Mouse (Mus musculus) spleen, adult 2 months (tissue): ENCODE measurements at regions not wholly inside any gene's neighbourhood (a gene's known extent, or its start where the extent isn't known, plus 50 kb on each side); places are given as distances from the start of the nearest gene placed in this dataset.

Experiments
- DNase-seq, 2 experiments: peaks; one replicate each; pipeline versions ENCODE4 v3.0.0 to v3.0.0-alpha.2; 2012 to 2021; ENCODE audit warnings: low spot score in 2 of 2, low read depth in 1 of 2
- H3K27ac ChIP-seq: fragments of 200-500 bp; 2 replicates; pipeline ENCODE4 v1.5.1; 2012; ENCODE audit warnings: low read length, inconsistent platforms; ENCODE audit not compliant: insufficient read depth
- H3K27me3 ChIP-seq: fragments of 200-500 bp; 2 replicates; pipeline ENCODE4 v1.6.1; 2012; ENCODE audit warnings: mild to moderate bottlenecking, moderate library complexity, low read length, inconsistent platforms; ENCODE audit not compliant: control insufficient read depth, insufficient read depth
- H3K36me3 ChIP-seq: fragments of 200-500 bp; 2 replicates; pipeline ENCODE4 v1.6.1; 2012; ENCODE audit warnings: mild to moderate bottlenecking, low read length, inconsistent platforms; ENCODE audit not compliant: control insufficient read depth, insufficient read depth
- H3K4me1 ChIP-seq: fragments of 200-500 bp; 2 replicates; pipeline ENCODE4 v1.6.1; 2011; ENCODE audit warnings: inconsistent platforms; ENCODE audit not compliant: control insufficient read depth, insufficient read depth, insufficient read length
- H3K4me3 ChIP-seq: fragments of 200-500 bp; 2 replicates; pipeline ENCODE4 v1.5.1; 2011; ENCODE audit warnings: mild to moderate bottlenecking, inconsistent platforms; ENCODE audit not compliant: insufficient read depth, insufficient read length; ENCODE audit errors: extremely low read depth
- CTCF ChIP-seq: fragments of 200-500 bp; IDR thresholded peaks from 2 replicates; pipeline ENCODE4 v1.5.1; 2011; ENCODE audit warnings: mild to moderate bottlenecking, inconsistent platforms; ENCODE audit not compliant: insufficient read depth, insufficient read length, insufficient replicate concordance; ENCODE audit errors: extremely low read depth
- POLR2A ChIP-seq: fragments of 200-500 bp; IDR thresholded peaks from 2 replicates; pipeline ENCODE4 v1.6.1; 2011; ENCODE audit warnings: low read depth, low read length, inconsistent platforms
- WGBS: fragments of 180-500 bp; shearing (Covaris S2); methylation state at CpG from one replicate; pipeline ENCODE4 v1.1.7; 2018; 5-methylcytosine and 5-hydroxymethylcytosine counted together

DNA sequence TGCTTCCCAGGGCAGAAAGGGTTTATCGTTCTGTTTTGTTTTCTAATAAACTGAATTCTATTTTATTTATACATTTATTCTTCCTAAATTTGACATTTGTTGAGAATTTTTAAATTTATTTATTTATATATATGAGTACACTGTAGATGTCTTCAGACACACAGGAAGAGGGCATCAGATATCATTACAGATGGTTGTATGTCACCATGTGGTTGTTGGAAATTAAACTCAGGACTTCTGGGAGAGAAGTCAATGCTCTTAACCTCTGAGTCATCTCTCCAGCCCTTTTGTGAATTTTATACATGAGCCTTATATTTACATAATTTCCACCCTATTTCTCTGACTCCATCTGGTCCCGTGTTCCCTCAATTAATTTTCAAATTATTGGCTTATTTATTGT is 147.2 kb upstream of the Cblb start:
- 94% methylated on average over 2 of the region's 2 CpGs for WGBS
- DNase-seq: no peak
- no peaks in the 10 kb centered on the region for H3K36me3 ChIP-seq
- H3K4me3 ChIP-seq: no peak overlapping the region
- H3K27ac ChIP-seq: no peak overlapping the region
- no peaks in the 10 kb centered on the region for H3K4me1 ChIP-seq
- no peaks in the 10 kb centered on the region for H3K27me3 ChIP-seq
- TF ChIP-seq CTCF: no peak
- TF ChIP-seq POLR2A: no peak

DNA sequence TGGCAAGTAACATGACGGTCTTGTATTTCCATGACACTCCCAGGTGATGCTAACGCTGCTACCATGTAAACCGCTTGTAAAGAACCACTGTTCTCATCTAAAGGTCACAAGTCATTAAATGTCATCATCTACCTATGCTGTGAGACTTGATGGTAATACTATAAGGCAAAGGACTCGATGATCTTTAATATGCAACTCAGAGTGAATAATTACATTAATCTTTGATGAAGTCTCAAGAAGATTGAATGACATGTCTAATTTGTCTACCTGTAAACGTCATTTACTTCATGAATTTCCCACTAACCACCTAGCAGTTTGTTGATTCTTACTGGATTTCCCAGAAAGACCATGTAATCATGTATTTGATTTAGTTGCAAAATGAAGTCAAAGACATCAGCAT is 143.5 kb upstream of the Cblb start:
- no peaks in the 10 kb centered on the region for H3K4me1 ChIP-seq
- no peak overlapping the region for H3K27ac ChIP-seq
- H3K27me3 ChIP-seq: no peaks in the 10 kb centered on the region
- WGBS: 94% methylated on average over 5 of the region's 5 CpGs
- TF ChIP-seq POLR2A (no peak), CTCF (no peak)
- H3K36me3 ChIP-seq: no peaks in the 10 kb centered on the region
- H3K4me3 ChIP-seq: no peak overlapping the region
- no peak for DNase-seq

DNA sequence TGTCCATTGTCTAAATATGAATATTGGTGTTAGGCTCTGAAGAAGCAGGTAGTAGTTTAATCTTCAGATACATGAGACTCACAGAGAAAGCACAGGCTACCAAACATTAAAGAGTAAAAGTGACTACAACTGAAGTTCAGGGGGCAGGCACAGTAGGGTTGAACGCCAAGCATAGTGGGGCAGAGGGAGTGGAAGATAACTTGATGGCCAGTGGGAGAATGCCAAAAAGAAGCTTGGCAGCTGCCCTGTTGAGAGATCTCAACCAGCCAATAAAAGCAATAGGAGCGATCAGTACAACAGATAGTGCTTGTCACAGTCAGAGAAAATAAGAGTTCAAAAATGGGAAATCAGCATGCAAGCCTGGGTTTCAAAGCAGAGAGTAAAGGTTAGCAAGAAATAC is 125.4 kb upstream of the Cblb start:
- Histone ChIP-seq H3K27ac (no peak overlapping the region), H3K4me1 (no peaks in the 10 kb centered on the region), H3K36me3 (no peaks in the 10 kb centered on the region), H3K4me3 (no peak overlapping the region), H3K27me3 (no peaks in the 10 kb centered on the region)
- TF ChIP-seq POLR2A: no peak
- TF ChIP-seq CTCF: no peak
- 86% methylated on average over 2 of the region's 2 CpGs for WGBS
- DNase-seq: no peak

DNA sequence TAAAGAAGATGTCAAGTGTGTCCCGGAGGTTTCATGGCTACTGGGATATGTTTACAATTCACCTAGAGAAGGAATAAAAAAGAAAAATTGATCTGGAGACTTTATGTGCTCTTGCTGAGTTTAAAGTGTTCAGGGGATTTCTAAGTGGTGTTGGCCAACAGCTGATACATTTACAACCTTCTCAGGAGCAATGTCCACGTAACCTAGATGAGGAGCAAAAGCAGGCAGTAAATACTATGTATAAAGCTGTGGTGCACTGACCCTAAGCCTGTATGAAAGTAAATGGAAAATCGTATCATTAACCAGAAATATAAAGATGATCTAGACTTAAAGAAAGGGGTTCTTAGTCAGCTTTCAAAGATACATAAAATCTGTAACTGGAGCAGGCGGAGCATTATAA is 124.3 kb upstream of the Cblb start:
- Histone ChIP-seq H3K27ac (no peak overlapping the region), H3K4me3 (no peak overlapping the region), H3K27me3 (no peaks in the 10 kb centered on the region), H3K4me1 (no peaks in the 10 kb centered on the region), H3K36me3 (no peaks in the 10 kb centered on the region)
- DNase-seq: no peak
- no peak for TF ChIP-seq CTCF
- TF ChIP-seq POLR2A: no peak
- WGBS: 88% methylated on average over 4 of the region's 4 CpGs

DNA sequence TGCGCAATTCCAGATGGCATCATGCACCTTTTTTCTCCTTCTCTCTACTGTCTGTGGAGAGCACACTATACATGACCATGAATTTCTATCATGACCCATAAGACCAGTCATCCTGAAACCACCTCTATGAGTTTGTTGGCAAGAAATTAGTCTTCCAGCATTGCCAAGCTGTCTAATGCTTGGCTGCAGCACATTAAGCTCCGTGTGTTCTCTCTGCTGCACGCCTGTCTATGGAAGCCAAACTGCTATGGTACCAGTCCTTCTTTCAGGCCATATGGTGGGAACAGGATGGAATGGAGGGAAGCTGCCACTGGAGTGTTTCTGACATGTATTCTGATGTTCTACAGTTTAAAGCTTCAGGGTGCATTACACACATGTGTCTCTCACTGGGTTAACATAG is 121.0 kb upstream of the Cblb start:
- DNase-seq: no peak
- H3K27ac ChIP-seq: no peak overlapping the region
- no peak overlapping the region for H3K4me3 ChIP-seq
- no peaks in the 10 kb centered on the region for H3K4me1 ChIP-seq
- TF ChIP-seq CTCF (no peak), POLR2A (no peak)
- whole genome bisulfite sequencing: 86% methylated on average over 3 of the region's 3 CpGs
- no peaks in the 10 kb centered on the region for H3K27me3 ChIP-seq
- H3K36me3 ChIP-seq: no peaks in the 10 kb centered on the region

DNA sequence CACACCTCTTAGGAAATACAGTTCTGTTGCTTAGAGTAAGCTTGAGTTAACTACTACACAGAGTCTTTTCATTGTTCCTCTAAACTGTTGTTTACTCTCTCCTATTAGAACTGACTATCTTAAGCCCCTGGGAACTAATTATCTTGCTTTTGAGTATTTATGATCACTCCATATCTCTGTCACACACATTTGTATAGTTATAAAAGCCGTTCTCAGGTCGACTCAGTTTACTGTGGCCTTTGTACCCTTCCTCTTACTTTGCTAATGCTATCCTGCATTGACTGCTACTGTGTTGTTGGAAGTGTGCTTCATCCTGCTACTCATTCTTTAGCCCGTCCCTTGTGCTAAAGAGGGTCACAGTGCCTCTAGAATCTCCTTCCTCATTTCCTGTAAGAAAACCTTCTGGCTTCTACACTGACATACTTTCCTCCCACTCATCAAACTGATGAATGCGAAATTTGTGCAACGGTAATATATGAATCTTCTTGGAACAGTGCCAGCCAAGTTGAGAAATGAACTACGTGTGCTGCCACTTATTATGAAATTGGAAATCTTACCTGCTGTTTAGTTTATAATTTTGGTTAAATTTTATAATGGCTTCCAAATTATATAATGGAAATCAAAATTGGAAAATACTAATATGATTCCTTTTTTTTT is 119.8 kb upstream of the Cblb start:
- no peaks in the 10 kb centered on the region for H3K27me3 ChIP-seq
- H3K4me3 ChIP-seq: no peak overlapping the region
- no peak for DNase-seq
- H3K4me1 ChIP-seq: no peaks in the 10 kb centered on the region
- no peak overlapping the region for H3K27ac ChIP-seq
- H3K36me3 ChIP-seq: no peaks in the 10 kb centered on the region
- TF ChIP-seq CTCF (no peak), POLR2A (no peak)
- 70% methylated on average over 6 of the region's 6 CpGs for WGBS

DNA sequence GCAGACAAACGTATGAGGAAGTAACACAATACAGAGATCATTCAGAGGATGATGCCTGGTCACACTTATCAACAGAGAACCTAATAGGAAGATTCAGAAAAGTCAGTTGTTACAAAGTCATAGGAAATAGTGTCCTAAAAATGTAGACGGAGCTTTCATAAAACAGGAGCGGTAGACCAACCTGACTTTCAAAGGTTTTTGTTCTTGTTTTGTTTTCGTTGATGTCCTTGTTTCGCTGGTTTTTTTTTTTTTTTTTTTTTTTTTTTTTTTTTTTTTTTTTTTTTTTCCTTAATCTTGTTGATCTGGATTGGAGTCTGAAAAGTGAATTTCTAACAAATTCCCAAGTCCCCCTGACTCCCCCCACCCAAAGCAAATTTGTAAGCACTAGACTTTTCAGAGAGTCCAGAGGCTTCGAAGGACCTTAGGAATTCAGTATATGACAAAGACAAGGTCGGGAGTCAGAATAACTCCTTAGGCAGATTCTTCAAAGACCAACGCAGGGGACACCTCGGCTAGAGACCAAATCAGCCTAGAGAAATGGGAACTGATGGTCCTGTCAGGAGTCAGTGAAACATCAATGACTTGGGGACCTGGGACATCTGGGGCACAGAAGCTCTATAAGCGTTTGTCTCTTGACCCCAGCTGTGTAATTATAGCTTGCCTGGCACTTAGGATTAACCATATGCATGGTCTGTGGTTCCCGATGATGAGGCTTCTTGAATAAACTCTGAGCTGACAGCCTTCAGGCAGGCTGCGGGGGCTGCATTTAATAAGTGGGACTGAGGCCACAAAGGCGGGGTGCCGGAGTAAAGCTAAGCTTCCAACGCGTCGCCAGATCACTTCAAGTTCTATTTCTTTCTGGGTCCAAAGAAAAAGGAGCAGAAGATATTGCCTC is 115.7 kb upstream of the Cblb start:
- DNase-seq: no peak
- TF ChIP-seq POLR2A (no peak), CTCF (no peak)
- H3K4me3 ChIP-seq: no peak overlapping the region
- no peak overlapping the region for H3K27ac ChIP-seq
- H3K4me1 ChIP-seq: no peaks in the 10 kb centered on the region
- WGBS: 88% methylated on average over 17 of the region's 17 CpGs
- no peaks in the 10 kb centered on the region for H3K36me3 ChIP-seq
- no peaks in the 10 kb centered on the region for H3K27me3 ChIP-seq
